Mouse (Mus musculus) small intestine, adult 2 months (tissue): ENCODE data around the gene Gpr180. TPM values are rescaled to one million over a fixed set of nuclear protein-coding genes. Genes with fewer than 3 reads are reported as not detected.
A peak's percentile ranks its signal among the peaks of the same experiment; 100 is the strongest.
"Not testable (repeated sequence)": the region's sequence is repeated elsewhere in the genome, so short reads cannot be mapped to it uniquely, and the experiment has no call there.

ENCODE experiments used
- H3K27ac ChIP-seq: fragments of 200-500 bp; 2 replicates; pipeline ENCODE4 v1.5.1; 2012; ENCODE audit warnings: low read depth, low read length, control low read depth, inconsistent platforms; ENCODE audit not compliant: insufficient read depth
- H3K27me3 ChIP-seq: fragments of 200-500 bp; 2 replicates; pipeline ENCODE4 v1.6.1; 2012; ENCODE audit warnings: mild to moderate bottlenecking, moderate library complexity, low read length, inconsistent platforms; ENCODE audit not compliant: control insufficient read depth, insufficient read depth
- H3K36me3 ChIP-seq: fragments of 200-500 bp; 2 replicates; pipeline ENCODE4 v1.6.1; 2012; ENCODE audit warnings: mild to moderate bottlenecking, low read length, control low read depth, inconsistent platforms; ENCODE audit not compliant: control insufficient read depth, insufficient read depth
- H3K4me1 ChIP-seq: fragments of 200-500 bp; 2 replicates; pipeline ENCODE4 v1.6.1; 2012; ENCODE audit warnings: low read length, inconsistent platforms, mixed read lengths; ENCODE audit not compliant: control insufficient read depth, insufficient read depth, insufficient read length
- H3K4me3 ChIP-seq: fragments of 200-500 bp; 2 replicates; pipeline ENCODE4 v1.5.1; 2012; ENCODE audit warnings: low read depth, mild to moderate bottlenecking, control low read depth, inconsistent platforms, low read length, moderate library complexity
- CTCF ChIP-seq: fragments of 200-500 bp; IDR thresholded peaks from 2 replicates; pipeline ENCODE4 v1.5.1; 2012; ENCODE audit warnings: low read depth, mild to moderate bottlenecking, control low read depth, inconsistent platforms, low read length, moderate library complexity, mixed read lengths; ENCODE audit not compliant: insufficient replicate concordance, insufficient read length; ENCODE audit errors: extremely low read depth
- POLR2A ChIP-seq: fragments of 200-500 bp; IDR thresholded peaks from 2 replicates; pipeline ENCODE4 v1.6.1; 2012; ENCODE audit warnings: low read depth, mild to moderate bottlenecking, control low read depth, inconsistent platforms, low read length, moderate library complexity
- WGBS: fragments of 180-500 bp; shearing (Covaris S2); methylation state at CpG from one replicate; pipeline ENCODE4 v1.1.7; 2018; 5-methylcytosine and 5-hydroxymethylcytosine counted together
- polyA plus RNA-seq: library from polyadenylated mRNA; depleted of rRNA; stranded (reverse); fragments of >200 nt; gene quantifications from 2 replicates; pipeline ENCODE4 v1.2.3, GENCODE M21; 2012; rRNA removed

The Gpr180 gene
- polyA plus RNA-seq: 14.6 and 14.9 TPM in 2 replicates

GRCm38 (mm10) chr14:118136744-118137452, at the start of gene Gpr180:
Gene Gpr180, plus strand, starts transcription at chr14:118137158.
- peak within 1 kb of the TSS; percentile 31; the same call in 1 of the 2 replicates for H3K27ac ChIP-seq
- TF ChIP-seq CTCF: no peak
- TF ChIP-seq POLR2A: no peak; the same call in 1 of the 2 replicates
- under 1% methylated on average over 77 of the region's 77 CpGs for WGBS

GRCm38 (mm10) chr14:118088437-118089207, 48.3 kb upstream of the Gpr180 start:
- Histone ChIP-seq H3K27ac (peak overlapping the region; percentile 77; the same call in 1 of the 2 replicates), H3K4me3 (peak overlapping the region; percentile 96)
- 6% methylated on average over 22 of the region's 22 CpGs for WGBS

More at GRCm38 (mm10) chr14:118136744-118137452, at the start of gene Gpr180:
- Histone ChIP-seq H3K27me3 (no peaks in the 10 kb centered on the region), H3K4me3 (peak within 1 kb of the TSS; percentile 81), H3K36me3 (peaks cover 10% of the 10 kb centered on the region), H3K4me1 (no peaks in the 10 kb centered on the region)

GRCm38 (mm10) chr14:118089215-118089805, 47.6 kb upstream of the Gpr180 start:
- TF ChIP-seq POLR2A (no peak; the same call in 1 of the 2 replicates), CTCF (no peak)
- no peaks in the 10 kb centered on the region for H3K36me3 ChIP-seq
- under 1% methylated on average over 44 of the region's 44 CpGs for WGBS

More at GRCm38 (mm10) chr14:118088437-118089207, 48.3 kb upstream of the Gpr180 start:
- H3K27me3 ChIP-seq: no peaks in the 10 kb centered on the region
- no peak for TF ChIP-seq POLR2A
- TF ChIP-seq CTCF: no peak
- no peaks in the 10 kb centered on the region for H3K4me1 ChIP-seq
- no peaks in the 10 kb centered on the region for H3K36me3 ChIP-seq

GRCm38 (mm10) chr14:118089806-118090392, 47.1 kb upstream of the Gpr180 start:
- TF ChIP-seq CTCF (no peak), POLR2A (no peak)
- H3K36me3 ChIP-seq: no peaks in the 10 kb centered on the region

More at GRCm38 (mm10) chr14:118089215-118089805, 47.6 kb upstream of the Gpr180 start:
- Histone ChIP-seq H3K4me3 (peak overlapping the region; percentile 96), H3K27ac (peak overlapping the region; percentile 77), H3K27me3 (no peaks in the 10 kb centered on the region), H3K4me1 (no peaks in the 10 kb centered on the region)

GRCm38 (mm10) chr14:118098265-118098664, 38.7 kb upstream of the Gpr180 start:
- Histone ChIP-seq H3K27ac (no peak overlapping the region), H3K4me3 (no peak overlapping the region), H3K36me3 (no peaks in the 10 kb centered on the region), H3K27me3 (no peaks in the 10 kb centered on the region), H3K4me1 (no peaks in the 10 kb centered on the region)
- TF ChIP-seq CTCF (no peak), POLR2A (no peak)
- WGBS: 30% methylated on average over 2 of the region's 2 CpGs

More at GRCm38 (mm10) chr14:118089806-118090392, 47.1 kb upstream of the Gpr180 start:
- Histone ChIP-seq H3K4me1 (no peaks in the 10 kb centered on the region), H3K27me3 (no peaks in the 10 kb centered on the region), H3K27ac (peak overlapping the region; percentile 30; the same call in 1 of the 2 replicates), H3K4me3 (peak overlapping the region; percentile 96)
- WGBS: 3% methylated on average over 18 of the region's 18 CpGs

- WGBS: 83% methylated on average over 14 of the region's 14 CpGs
- TF ChIP-seq POLR2A: no peak
- no peak for TF ChIP-seq CTCF
Observed at GRCm38 (mm10) chr14:118101227-118101990, 35.5 kb upstream of the Gpr180 start.

GRCm38 (mm10) chr14:118107479-118107878, 29.5 kb upstream of the Gpr180 start:
- WGBS: 86% methylated on average over 2 of the region's 2 CpGs
- not testable (repeated sequence) for H3K36me3 ChIP-seq, H3K4me3 ChIP-seq, H3K27ac ChIP-seq, H3K27me3 ChIP-seq, H3K4me1 ChIP-seq

More at GRCm38 (mm10) chr14:118101227-118101990, 35.5 kb upstream of the Gpr180 start:
- Histone ChIP-seq H3K4me3 (no peak overlapping the region), H3K4me1 (no peaks in the 10 kb centered on the region), H3K27ac (no peak overlapping the region), H3K27me3 (no peaks in the 10 kb centered on the region), H3K36me3 (no peaks in the 10 kb centered on the region)
